Mouse (Mus musculus) kidney, adult 2 months (tissue): ENCODE measurements around the gene Mecom.

Experiments
- CTCF ChIP-seq: fragments of 200-500 bp; conservative IDR thresholded peaks from 2 replicates; pipeline ENCODE4 v1.5.1; 2011; ENCODE audit warnings: low read depth, mild to moderate bottlenecking, control low read depth, low read length, moderate library complexity, mixed read lengths; ENCODE audit not compliant: insufficient read depth, insufficient read length
- POLR2A ChIP-seq: fragments of 200-500 bp; IDR thresholded peaks from one replicate; pipeline ENCODE4 v1.6.1; 2011; ENCODE audit warnings: low read depth, low read length, control low read depth

DNA sequence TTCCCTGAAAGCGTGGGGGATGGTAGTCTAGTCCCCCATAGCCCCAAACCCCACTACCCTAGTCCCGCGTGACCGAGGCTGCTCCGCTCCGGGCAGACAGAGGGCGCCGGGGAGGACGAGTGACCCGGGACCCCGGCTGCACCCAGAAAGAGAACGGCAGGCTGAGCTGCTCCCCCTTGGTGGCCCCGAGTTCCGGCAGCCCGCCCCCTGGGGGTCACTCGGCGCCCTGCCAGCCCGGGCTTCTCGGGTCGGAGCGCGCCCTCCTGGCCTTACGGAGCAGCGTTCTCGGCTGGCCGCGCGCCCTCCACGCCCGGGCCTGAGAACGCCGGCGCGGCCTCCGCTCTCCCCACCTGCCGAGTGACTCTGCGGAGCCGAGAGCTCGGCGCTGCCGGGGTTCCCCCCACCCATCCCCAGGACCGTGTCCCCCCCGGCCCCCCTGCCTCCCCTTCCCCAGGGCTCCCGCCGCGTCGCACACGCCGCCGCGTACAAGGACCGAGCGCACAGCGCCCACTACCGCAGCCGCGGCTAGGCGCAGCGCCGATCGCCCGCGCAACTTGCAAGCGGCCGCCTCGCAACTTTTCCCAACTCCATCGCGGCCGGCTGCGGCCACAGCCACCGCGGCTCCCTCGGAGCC is 39.4 kb downstream of the Mecom start:
- TF ChIP-seq CTCF (peak; percentile 42), POLR2A (no peak)
